Mouse (Mus musculus) kidney, embryonic 16.5 days (tissue): ENCODE data around the gene Tnpo1. TPM values are rescaled to one million over a fixed set of nuclear protein-coding genes. Genes with fewer than 3 reads are reported as not detected.
"Not testable (repeated sequence)": the region's sequence is repeated elsewhere in the genome, so short reads cannot be mapped to it uniquely, and the experiment has no call there.

Experiments used
- ATAC-seq: fragments of 200-750 bp; cut with Nextera tagmentation; 2 replicates; pipeline ENCODE4 v1.8.0; 2017; ENCODE audit warnings: moderate TSS enrichment; ENCODE audit not compliant: low FRiP score, low TSS enrichment
- H3K27ac ChIP-seq: fragments of 300-500 bp; sonication (generic); 2 replicates; pipeline ENCODE4 v1.5.1; 2014; ENCODE audit warnings: low read length
- H3K27me3 ChIP-seq: fragments of 300-500 bp; sonication (generic); 2 replicates; pipeline ENCODE4 v1.6.1; 2014; ENCODE audit warnings: low read length, control low read depth, mixed read lengths; ENCODE audit not compliant: insufficient read depth
- H3K36me3 ChIP-seq: fragments of 300-500 bp; sonication (generic); 2 replicates; pipeline ENCODE4 v1.6.1; 2014; ENCODE audit warnings: low read length, control low read depth, mixed read lengths; ENCODE audit not compliant: insufficient read depth
- H3K4me1 ChIP-seq: fragments of 300-500 bp; sonication (generic); 2 replicates; pipeline ENCODE4 v1.6.1; 2014; ENCODE audit warnings: low read length, control low read depth, mixed read lengths; ENCODE audit not compliant: insufficient read depth
- H3K4me2 ChIP-seq: fragments of 300-500 bp; sonication (generic); replicated peaks from 2 replicates; pipeline ENCODE4 v1.6.1; 2014; ENCODE audit warnings: low read depth, low read length
- H3K4me3 ChIP-seq: fragments of 300-500 bp; sonication (generic); 2 replicates; pipeline ENCODE4 v1.5.1; 2014; ENCODE audit warnings: mild to moderate bottlenecking, low read length
- H3K9ac ChIP-seq: fragments of 300-500 bp; sonication (generic); replicated peaks from 2 replicates; pipeline ENCODE4 v1.6.1; 2014; ENCODE audit warnings: low read length
- H3K9me3 ChIP-seq: fragments of 300-500 bp; sonication (generic); 2 replicates; pipeline ENCODE4 v1.6.1; 2016; ENCODE audit warnings: low read length, control low read depth
- WGBS: fragments of 180-500 bp; shearing (Covaris S2); extraction: QIAGEN DNeasy Blood & Tissue Kit; methylation state at CpG from one replicate; pipeline ENCODE4 v1.1.7; 2014; 5-methylcytosine and 5-hydroxymethylcytosine counted together
- polyA plus RNA-seq: library from polyadenylated mRNA; unstranded; fragments of >200 nt; fragmentation: Nextera tagmentation; extraction: Ambion mirVana; gene quantifications from 2 replicates; pipeline ENCODE4 v1.2.1, GENCODE M21; 2015

Tnpo1 gene
- polyA plus RNA-seq, 1 experiment from 2014 or later, result 65.4 TPM

DNA sequence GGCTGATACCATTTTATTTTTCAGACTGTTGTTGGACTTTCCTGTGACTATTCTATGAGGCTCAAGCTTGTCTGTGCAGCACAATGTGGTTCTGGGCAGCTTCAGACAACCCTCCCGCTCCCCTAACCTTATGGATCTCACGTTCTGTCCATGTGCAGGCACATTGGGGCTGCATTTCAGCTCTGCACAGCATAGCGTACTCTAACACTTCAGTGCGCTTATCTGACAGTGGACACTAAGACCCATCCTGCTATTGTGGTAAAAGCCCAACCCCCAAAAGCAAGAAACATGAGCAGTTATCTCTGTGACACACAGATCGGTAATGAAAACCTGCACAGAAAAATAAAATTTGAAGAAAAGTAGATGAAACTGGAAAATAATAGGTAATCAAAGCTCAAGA lies 90.4 kb downstream of the Tnpo1 start:
- Histone ChIP-seq H3K9ac (no peak overlapping the region), H3K4me1 (no peaks in the 10 kb centered on the region), H3K4me2 (no peak overlapping the region), H3K36me3 (peaks cover 15% of the 10 kb centered on the region), H3K9me3 (no peaks in the 10 kb centered on the region), H3K27me3 (no peaks in the 10 kb centered on the region), H3K4me3 (no peak overlapping the region), H3K27ac (no peak overlapping the region)
- WGBS, result 86% methylated on average over 5 of the region's 5 CpGs
- no peak for ATAC-seq

DNA sequence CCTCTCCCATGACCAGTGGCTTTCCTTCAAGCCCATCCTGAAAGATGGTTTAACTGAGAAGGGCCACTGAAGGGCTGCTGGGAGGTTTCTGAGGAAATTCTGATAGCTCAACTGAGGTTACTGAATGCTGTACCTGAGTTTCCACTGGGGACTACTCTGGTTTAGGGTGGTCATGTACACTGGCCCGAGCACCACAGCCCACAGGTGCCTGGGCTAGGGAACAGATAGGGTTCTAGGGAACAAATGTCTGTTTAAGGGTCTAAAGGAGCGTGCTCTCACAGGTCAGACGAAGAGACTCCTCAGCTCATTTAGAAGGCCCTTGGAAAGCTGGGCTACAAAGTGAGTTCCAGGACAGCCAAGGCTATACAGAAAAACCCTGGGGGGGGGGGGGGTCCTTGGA lies 91.5 kb downstream of the Tnpo1 start:
- H3K4me2 ChIP-seq, result no peak overlapping the region
- H3K4me3 ChIP-seq, result no peak overlapping the region
- H3K36me3 ChIP-seq, result peaks cover 11% of the 10 kb centered on the region
- ATAC-seq, result no peak
- no peaks in the 10 kb centered on the region for H3K4me1 ChIP-seq
- no peak overlapping the region for H3K27ac ChIP-seq
- H3K27me3 ChIP-seq, result no peaks in the 10 kb centered on the region
- H3K9ac ChIP-seq, result no peak overlapping the region
- WGBS, result 83% methylated on average over 3 of the region's 3 CpGs
- H3K9me3 ChIP-seq, result no peaks in the 10 kb centered on the region

DNA sequence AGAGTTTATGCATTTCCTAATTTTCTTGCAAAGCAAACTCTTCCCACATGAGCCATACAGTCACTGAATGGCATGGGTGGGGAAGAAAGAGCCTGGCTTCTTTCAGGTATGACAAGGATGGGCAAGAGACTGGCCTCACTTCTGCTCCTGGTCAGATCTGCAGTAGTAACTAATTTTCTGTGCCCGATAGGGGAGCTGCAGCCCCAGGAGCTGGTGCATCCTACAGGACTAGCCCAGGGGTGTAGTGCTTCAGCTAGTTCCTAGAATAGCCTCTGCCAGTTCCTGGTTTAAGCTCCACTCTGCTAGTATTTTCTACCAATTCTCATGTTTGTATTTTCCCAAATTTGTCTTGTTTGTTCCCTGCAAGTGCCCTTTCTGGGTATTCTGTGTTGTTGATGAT lies 92.0 kb downstream of the Tnpo1 start:
- ATAC-seq, result 0 out of 2 replicates have a peak, but pooled peaks have one; percentile 46
- Histone ChIP-seq H3K36me3 (peaks cover 7% of the 10 kb centered on the region; the same call in 1 of the 2 replicates), H3K27me3 (no peaks in the 10 kb centered on the region), H3K9ac (no peak overlapping the region), H3K4me1 (no peaks in the 10 kb centered on the region), H3K4me3 (no peak overlapping the region), H3K9me3 (no peaks in the 10 kb centered on the region), H3K4me2 (no peak overlapping the region), H3K27ac (no peak overlapping the region)
- 44% methylated on average over 1 of the region's 1 CpGs for WGBS

DNA sequence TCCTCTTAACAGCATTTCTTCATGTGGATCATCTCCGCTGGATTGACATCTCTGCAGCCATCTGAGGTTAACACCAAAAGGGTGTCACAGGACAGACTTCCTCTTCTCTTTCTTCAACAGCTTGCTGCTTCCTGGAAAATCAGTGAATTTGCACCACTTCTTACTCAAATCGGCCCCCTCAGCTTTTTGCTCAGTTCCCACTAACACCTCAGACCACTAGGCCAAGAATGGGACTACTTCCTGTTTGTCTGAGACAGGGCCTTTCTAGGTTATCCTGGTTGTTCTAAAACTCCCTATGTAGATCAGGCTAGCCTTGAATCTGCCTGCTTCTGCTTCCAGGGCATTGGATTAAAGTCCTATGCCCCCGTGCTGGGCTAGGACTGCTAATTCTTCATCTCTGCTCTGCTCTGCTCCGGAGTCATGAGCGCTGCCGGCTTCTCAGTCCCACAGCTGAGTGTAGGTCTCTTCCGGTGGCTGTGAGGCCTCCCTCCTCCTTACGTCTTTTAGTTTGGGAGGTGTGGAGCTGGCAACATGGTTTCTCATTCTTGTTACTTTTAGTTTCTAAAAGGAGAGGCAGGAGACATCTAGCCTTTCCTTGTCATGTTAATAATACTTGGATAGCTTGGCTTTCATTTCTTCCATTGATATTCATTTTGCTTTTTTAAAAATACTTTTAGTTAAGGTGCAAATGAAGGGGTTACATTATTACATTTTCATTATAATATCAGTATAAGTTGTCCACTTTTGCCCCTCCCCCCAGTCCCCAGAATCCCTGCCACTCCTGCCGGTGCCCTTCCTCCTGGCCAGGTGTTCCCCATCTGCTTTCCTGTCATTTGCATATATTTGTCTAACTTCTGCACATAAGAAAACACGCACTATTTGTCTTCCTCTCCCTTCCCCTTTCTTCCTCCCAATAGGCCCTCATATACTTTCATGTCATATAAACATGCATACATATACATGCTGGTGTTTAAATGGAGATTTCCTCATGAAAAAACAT lies 93.4 kb downstream of the Tnpo1 start:
- Histone ChIP-seq H3K9me3 (no peaks in the 10 kb centered on the region), H3K9ac (no peak overlapping the region), H3K36me3 (peaks cover 4% of the 10 kb centered on the region; the same call in 1 of the 2 replicates), H3K4me3 (no peak overlapping the region), H3K4me2 (no peak overlapping the region), H3K27me3 (no peaks in the 10 kb centered on the region), H3K4me1 (no peaks in the 10 kb centered on the region), H3K27ac (no peak overlapping the region)
- ATAC-seq, result no peak
- 74% methylated on average over 10 of the region's 10 CpGs for WGBS

DNA sequence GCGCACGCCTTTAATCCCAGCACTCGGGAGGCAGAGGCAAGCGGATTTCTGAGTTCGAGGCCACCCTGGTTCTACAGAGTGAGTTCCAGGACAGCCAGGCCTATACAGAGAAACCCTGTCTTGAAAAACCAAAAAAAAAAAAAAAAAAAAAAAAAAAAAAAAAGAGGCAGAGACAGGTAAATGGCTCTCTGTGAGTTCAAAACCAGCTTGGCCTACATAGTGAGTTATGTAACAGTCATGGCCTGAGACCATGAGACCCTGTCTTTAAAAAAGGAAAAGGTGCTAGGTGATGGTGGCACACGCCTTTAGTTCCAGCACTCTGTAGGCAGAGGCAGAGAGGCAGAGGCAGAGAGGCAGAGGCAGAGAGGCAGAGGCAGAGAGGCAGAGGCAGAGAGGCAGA lies 97.2 kb downstream of the Tnpo1 start:
- H3K4me3 ChIP-seq, H3K27me3 ChIP-seq, H3K4me1 ChIP-seq, H3K9ac ChIP-seq, H3K4me2 ChIP-seq, H3K27ac ChIP-seq, H3K9me3 ChIP-seq, ATAC-seq, H3K36me3 ChIP-seq: not testable (repeated sequence)
- WGBS, result 96% methylated on average over 6 of the region's 6 CpGs

DNA sequence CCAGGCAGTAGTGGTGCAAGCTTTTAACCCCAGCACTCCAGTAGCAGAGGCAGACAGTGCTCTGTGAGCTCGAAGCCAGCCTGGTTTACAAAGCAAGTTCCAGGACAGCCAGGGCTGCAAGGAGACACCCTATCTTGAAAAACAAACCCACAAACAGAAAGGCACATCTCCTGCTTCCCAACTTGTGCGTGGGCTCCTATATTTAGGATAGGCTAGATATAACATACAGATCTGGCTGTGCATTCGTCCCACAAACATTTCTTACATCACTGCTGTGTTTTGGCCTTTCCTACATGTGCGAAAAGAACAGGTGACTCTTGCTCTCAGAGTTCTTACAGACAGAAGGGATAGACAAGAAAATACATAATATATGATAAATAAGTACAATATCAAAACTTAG lies 100.6 kb downstream of the Tnpo1 start:
- Histone ChIP-seq H3K9ac (no peak overlapping the region), H3K4me1 (no peaks in the 10 kb centered on the region), H3K4me3 (no peak overlapping the region), H3K9me3 (no peaks in the 10 kb centered on the region), H3K27ac (no peak overlapping the region), H3K4me2 (no peak overlapping the region), H3K27me3 (no peaks in the 10 kb centered on the region), H3K36me3 (no peaks in the 10 kb centered on the region)
- 79% methylated on average over 4 of the region's 4 CpGs for WGBS
- ATAC-seq, result no peak

DNA sequence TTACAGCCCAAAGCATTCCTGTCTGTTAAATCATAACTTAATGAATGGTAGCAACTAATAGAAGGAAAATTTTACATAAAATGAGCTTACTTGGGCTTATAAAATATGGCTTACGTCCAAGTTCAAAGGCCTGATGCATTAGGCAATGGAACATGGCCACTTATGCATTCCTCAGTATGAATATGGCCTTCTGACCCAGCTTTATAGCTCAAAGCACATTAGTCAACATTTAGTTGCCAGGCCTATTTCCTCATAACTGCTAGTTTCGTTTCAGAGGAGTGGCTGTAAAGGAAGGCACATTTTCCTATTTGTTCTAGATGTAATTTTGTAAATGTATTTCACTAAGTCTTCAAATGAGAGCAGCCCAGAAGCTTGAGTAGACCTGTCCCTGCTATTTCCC lies 107.1 kb downstream of the Tnpo1 start:
- no peak overlapping the region for H3K9ac ChIP-seq
- no peaks in the 10 kb centered on the region for H3K36me3 ChIP-seq
- H3K27me3 ChIP-seq, result no peaks in the 10 kb centered on the region
- peaks cover 23% of the 10 kb centered on the region for H3K4me1 ChIP-seq
- WGBS, result 58% methylated on average over 2 of the region's 2 CpGs
- no peaks in the 10 kb centered on the region for H3K9me3 ChIP-seq
- no peak for ATAC-seq
- H3K4me2 ChIP-seq, result no peak overlapping the region
- peak overlapping the region; percentile 74 for H3K27ac ChIP-seq
- no peak overlapping the region for H3K4me3 ChIP-seq

DNA sequence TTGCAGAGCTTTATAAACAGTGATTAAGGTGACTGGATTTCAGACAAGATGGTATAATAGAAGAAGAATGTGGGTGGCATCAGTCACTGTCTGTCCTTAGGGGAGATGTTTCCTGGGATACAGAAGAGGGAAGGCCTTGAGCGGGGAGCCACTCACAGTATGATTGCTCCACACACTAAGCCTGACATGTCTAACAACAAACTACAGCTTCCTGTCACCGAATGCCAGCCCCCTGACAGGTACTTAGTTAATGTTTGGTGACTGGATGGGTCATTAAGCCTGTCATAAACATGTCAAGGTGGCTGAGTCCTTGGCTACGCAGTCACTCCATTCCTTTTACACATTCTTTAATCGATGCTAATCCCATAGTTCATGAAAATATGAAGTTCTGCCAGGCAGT lies 108.0 kb downstream of the Tnpo1 start:
- ATAC-seq, result no peak
- Histone ChIP-seq H3K36me3 (no peaks in the 10 kb centered on the region), H3K4me3 (no peak overlapping the region), H3K4me1 (peaks cover 30% of the 10 kb centered on the region), H3K27me3 (no peaks in the 10 kb centered on the region), H3K9ac (no peak overlapping the region), H3K27ac (peak overlapping the region; percentile 2; the same call in 1 of the 2 replicates), H3K4me2 (no peak overlapping the region), H3K9me3 (no peaks in the 10 kb centered on the region)
- WGBS, result 52% methylated on average over 4 of the region's 4 CpGs

DNA sequence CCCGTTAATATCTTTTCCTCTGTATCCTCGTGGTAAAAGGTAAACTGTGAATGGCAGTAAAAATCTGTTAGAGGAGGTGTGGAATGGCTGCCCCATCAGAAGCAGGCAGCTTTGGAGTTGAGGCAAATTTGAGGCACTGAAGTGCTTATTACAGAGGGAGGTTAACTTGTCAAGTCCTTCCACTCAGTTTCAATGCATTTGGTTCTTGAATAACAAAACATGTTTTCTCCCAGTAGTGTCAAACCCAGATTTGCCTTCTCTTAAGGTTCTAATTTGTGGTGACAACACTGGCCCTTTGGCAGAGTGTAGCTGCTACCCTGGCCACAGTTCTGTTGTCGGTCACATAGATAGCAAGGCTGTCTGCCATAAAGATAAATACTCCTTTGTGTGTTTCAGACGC lies 108.4 kb downstream of the Tnpo1 start:
- Histone ChIP-seq H3K4me2 (no peak overlapping the region), H3K36me3 (no peaks in the 10 kb centered on the region), H3K9me3 (no peaks in the 10 kb centered on the region), H3K4me1 (peaks cover 30% of the 10 kb centered on the region), H3K27ac (peak overlapping the region; percentile 2; the same call in 1 of the 2 replicates), H3K4me3 (no peak overlapping the region), H3K27me3 (no peaks in the 10 kb centered on the region), H3K9ac (no peak overlapping the region)
- ATAC-seq, result no peak
- 47% methylated on average over 4 of the region's 4 CpGs for WGBS

DNA sequence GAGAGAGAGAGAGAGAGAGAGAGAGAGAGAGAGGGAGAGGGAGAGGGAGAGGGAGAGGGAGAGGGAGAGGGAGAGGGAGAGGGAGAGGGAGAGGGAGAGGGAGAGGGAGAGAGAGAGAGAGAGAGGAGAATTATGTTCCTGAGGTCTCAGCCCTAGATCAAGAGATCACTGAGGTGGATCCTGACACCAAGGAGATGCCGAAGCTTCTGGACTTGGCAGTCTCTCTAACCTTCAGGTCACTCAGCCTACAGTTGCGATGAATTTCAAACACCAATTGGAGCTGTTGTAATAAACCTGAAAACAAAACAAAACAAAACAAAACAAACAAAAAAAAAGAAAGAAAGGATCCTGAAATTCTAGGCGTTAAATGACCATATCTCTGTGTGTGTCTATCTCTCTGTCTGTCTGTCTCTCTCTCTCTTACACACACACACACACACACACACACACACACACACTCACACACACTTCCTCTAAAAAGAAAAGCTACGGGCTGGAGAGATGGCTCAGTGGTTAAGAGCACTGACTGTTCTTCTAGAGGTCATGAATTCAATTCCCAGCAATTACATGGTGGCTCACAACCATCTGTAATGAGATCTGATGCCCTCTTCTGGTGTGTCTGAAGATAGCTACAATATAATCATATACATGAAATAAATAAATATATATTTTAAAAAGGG lies 109.1 kb downstream of the Tnpo1 start:
- not testable (repeated sequence) for H3K27me3 ChIP-seq, H3K4me3 ChIP-seq, H3K27ac ChIP-seq, H3K36me3 ChIP-seq, H3K4me2 ChIP-seq, H3K9ac ChIP-seq, H3K9me3 ChIP-seq, ATAC-seq
- WGBS, result 63% methylated on average over 4 of the region's 4 CpGs
- peaks cover 36% of the 10 kb centered on the region for H3K4me1 ChIP-seq
